Mouse (Mus musculus) bone marrow, adult 2 months (tissue): ENCODE measurements around the gene Nrxn1. TPM values are rescaled to one million over a fixed set of nuclear protein-coding genes. Genes with fewer than 3 reads are reported as not detected.

Experiments
- H3K27ac ChIP-seq: fragments of 200-500 bp; 2 replicates; pipeline ENCODE4 v1.5.1; 2012; ENCODE audit warnings: low read depth, mild to moderate bottlenecking, control low read depth, inconsistent platforms, low read length; ENCODE audit not compliant: control insufficient read depth, poor library complexity, insufficient read depth
- H3K4me1 ChIP-seq: fragments of 200-500 bp; 2 replicates; pipeline ENCODE4 v1.6.1; 2011; ENCODE audit warnings: low read length; ENCODE audit not compliant: control insufficient read depth, insufficient read depth
- H3K4me3 ChIP-seq: fragments of 200-500 bp; replicated peaks from 2 replicates; pipeline ENCODE3; 2011; ENCODE audit warnings: mild to moderate bottlenecking, low read depth, low read length, control low read depth; ENCODE audit not compliant: control insufficient read depth
- CTCF ChIP-seq: fragments of 200-500 bp; IDR thresholded peaks from 2 replicates; pipeline ENCODE4 v1.5.1; 2011; ENCODE audit warnings: low read length, control low read depth; ENCODE audit not compliant: control insufficient read depth, insufficient read depth
- POLR2A ChIP-seq: fragments of 200-500 bp; IDR thresholded peaks from 2 replicates; pipeline ENCODE4 v1.6.1; 2011; ENCODE audit warnings: low read depth, mild to moderate bottlenecking, control low read depth, low read length, borderline replicate concordance; ENCODE audit not compliant: control insufficient read depth
- WGBS: fragments of 180-500 bp; shearing (Covaris S2); methylation state at CpG from one replicate; pipeline ENCODE4 v1.1.7; 2018; 5-methylcytosine and 5-hydroxymethylcytosine counted together
- polyA plus RNA-seq: library from polyadenylated mRNA; stranded (reverse); fragments of >200 nt; gene quantifications from 2 replicates; pipeline ENCODE4 v1.2.4, GENCODE M21; 2011; ENCODE audit warnings: low replicate concordance; ENCODE audit not compliant: missing spikeins, insufficient read depth, insufficient read length

The Nrxn1 gene
- polyA plus RNA-seq, 1 experiment, result not detected

GRCm38 (mm10) chr17:90333445-90333844, 759.4 kb downstream of the Nrxn1 start:
- no peak overlapping the region for H3K27ac ChIP-seq
- H3K4me1 ChIP-seq, result no peaks in the 10 kb centered on the region; the same call in 1 of the 2 replicates
- WGBS, result 85% methylated on average over 1 of the region's 1 CpGs
- H3K4me3 ChIP-seq, result no peak overlapping the region
- TF ChIP-seq CTCF, result no peak
- TF ChIP-seq POLR2A, result no peak

GRCm38 (mm10) chr17:90323674-90324073, 769.2 kb downstream of the Nrxn1 start:
- Histone ChIP-seq H3K4me1 (no peaks in the 10 kb centered on the region), H3K4me3 (no peak overlapping the region), H3K27ac (no peak overlapping the region)
- TF ChIP-seq CTCF (no peak), POLR2A (no peak)
- 86% methylated on average over 6 of the region's 6 CpGs for WGBS

- 61% methylated on average over 4 of the region's 4 CpGs for WGBS
- no peak overlapping the region for H3K4me3 ChIP-seq
- TF ChIP-seq POLR2A, result no peak
- TF ChIP-seq CTCF, result no peak
- no peaks in the 10 kb centered on the region for H3K4me1 ChIP-seq
- no peak overlapping the region for H3K27ac ChIP-seq
Measured at GRCm38 (mm10) chr17:90272225-90272624, 820.6 kb downstream of the Nrxn1 start.

GRCm38 (mm10) chr17:90271165-90271564, 821.7 kb downstream of the Nrxn1 start:
- Histone ChIP-seq H3K4me1 (no peaks in the 10 kb centered on the region), H3K27ac (no peak overlapping the region), H3K4me3 (no peak overlapping the region)
- TF ChIP-seq POLR2A (no peak), CTCF (no peak)
- 55% methylated on average over 4 of the region's 4 CpGs for whole genome bisulfite sequencing

- no peaks in the 10 kb centered on the region for H3K4me1 ChIP-seq
- no peak overlapping the region for H3K27ac ChIP-seq
- no peak overlapping the region for H3K4me3 ChIP-seq
- WGBS, result 63% methylated on average over 2 of the region's 2 CpGs
- TF ChIP-seq CTCF (no peak), POLR2A (no peak)
Measured at GRCm38 (mm10) chr17:90269143-90269542, 823.7 kb downstream of the Nrxn1 start.

GRCm38 (mm10) chr17:90253451-90254131, 839.3 kb downstream of the Nrxn1 start:
- WGBS, result 76% methylated on average over 5 of the region's 5 CpGs
- no peak for TF ChIP-seq POLR2A

GRCm38 (mm10) chr17:90252196-90252595, 840.7 kb downstream of the Nrxn1 start:
- Histone ChIP-seq H3K4me1 (no peaks in the 10 kb centered on the region), H3K4me3 (no peak overlapping the region), H3K27ac (no peak overlapping the region)
- 78% methylated on average over 1 of the region's 1 CpGs for WGBS
- TF ChIP-seq POLR2A (no peak), CTCF (no peak)

More at GRCm38 (mm10) chr17:90253451-90254131, 839.3 kb downstream of the Nrxn1 start:
- Histone ChIP-seq H3K4me1 (no peaks in the 10 kb centered on the region), H3K27ac (no peak overlapping the region), H3K4me3 (no peak overlapping the region)

GRCm38 (mm10) chr17:90247071-90247849, 845.6 kb downstream of the Nrxn1 start:
- TF ChIP-seq POLR2A (no peak), CTCF (no peak)
- no peaks in the 10 kb centered on the region for H3K4me1 ChIP-seq
- H3K27ac ChIP-seq, result no peak overlapping the region
- WGBS, result 89% methylated on average over 7 of the region's 7 CpGs
- no peak overlapping the region for H3K4me3 ChIP-seq
